Mouse (Mus musculus) forebrain, embryonic 14.5 days (tissue): ENCODE measurements around the gene Calhm2. TPM values are rescaled to one million over a fixed set of nuclear protein-coding genes. Genes with fewer than 3 reads are reported as not detected.

ENCODE experiments used
- ATAC-seq: fragments of 200-750 bp; cut with Nextera tagmentation; 2 replicates; pipeline ENCODE4 v1.8.0; 2017; ENCODE audit warnings: mild to moderate bottlenecking, moderate library complexity
- DNase-seq: peaks from one replicate; pipeline ENCODE4 v3.0.0-alpha.2; 2015; ENCODE audit warnings: low spot score
- H3K27ac ChIP-seq: fragments of 300-500 bp; sonication (generic); 2 replicates; pipeline ENCODE4 v1.5.1; 2014; ENCODE audit warnings: low read depth, mild to moderate bottlenecking, control low read depth, low read length, moderate library complexity
- H3K27me3 ChIP-seq: fragments of 300-500 bp; sonication (generic); replicated peaks from 2 replicates; pipeline ENCODE4 v1.6.1; 2014; ENCODE audit warnings: low read length, control low read depth, mixed read lengths; ENCODE audit not compliant: control insufficient read depth, insufficient read depth
- H3K36me3 ChIP-seq: fragments of 300-500 bp; sonication (generic); 2 replicates; pipeline ENCODE4 v1.6.1; 2014; ENCODE audit warnings: low read length, control low read depth; ENCODE audit not compliant: control insufficient read depth, insufficient read depth
- H3K4me1 ChIP-seq: fragments of 300-500 bp; sonication (generic); 2 replicates; pipeline ENCODE4 v1.6.1; 2014; ENCODE audit warnings: antibody characterized with exemption, low read length, control low read depth; ENCODE audit not compliant: control insufficient read depth, insufficient read depth
- H3K4me2 ChIP-seq: fragments of 300-500 bp; sonication (generic); 2 replicates; pipeline ENCODE4 v1.6.1; 2014; ENCODE audit warnings: mild to moderate bottlenecking, control low read depth, low read length
- H3K4me3 ChIP-seq: fragments of 300-500 bp; sonication (generic); 2 replicates; pipeline ENCODE4 v1.5.1; 2014; ENCODE audit warnings: low read depth, low read length, control low read depth
- H3K9ac ChIP-seq: fragments of 300-500 bp; sonication (generic); 2 replicates; pipeline ENCODE4 v1.6.1; 2014; ENCODE audit warnings: mild to moderate bottlenecking, low read length, control low read depth, moderate library complexity
- H3K9me3 ChIP-seq: fragments of 300-500 bp; sonication (generic); replicated peaks from 2 replicates; pipeline ENCODE4 v1.6.1; 2016; ENCODE audit warnings: low read length, control low read depth, mixed read lengths; ENCODE audit not compliant: control insufficient read depth
- whole genome bisulfite sequencing: fragments of 180-500 bp; shearing (Covaris S2); extraction: QIAGEN DNeasy Blood & Tissue Kit; methylation state at CpG from one replicate; pipeline ENCODE4 v1.1.7; 2014; 5-methylcytosine and 5-hydroxymethylcytosine counted together
- polyA plus RNA-seq: library from polyadenylated mRNA; unstranded; fragments of >200 nt; fragmentation: Nextera tagmentation; extraction: Ambion mirVana; gene quantifications from 2 replicates; pipeline ENCODE4 v1.2.1, GENCODE M21; 2014

Gene Calhm2
- polyA plus RNA-seq, 1 experiment from 2014 or later, result 0.69 TPM

- DNase-seq (no peak), ATAC-seq (no peak)
- Histone ChIP-seq H3K36me3 (no peaks in the 10 kb centered on the region), H3K27ac (no peak overlapping the region), H3K4me2 (no peak overlapping the region), H3K4me3 (no peak overlapping the region), H3K9ac (no peak overlapping the region), H3K27me3 (peaks cover 34% of the 10 kb centered on the region), H3K4me1 (no peaks in the 10 kb centered on the region), H3K9me3 (no peaks in the 10 kb centered on the region; the same call in 1 of the 2 replicates)
- WGBS, result 68% methylated on average over 2 of the region's 2 CpGs
Measured at GRCm38 (mm10) chr19:47176916-47177505, 38.9 kb upstream of the Calhm2 start.

GRCm38 (mm10) chr19:47175472-47175871 lies 37.4 kb upstream of the Calhm2 start:
- peaks cover 25% of the 10 kb centered on the region for H3K27me3 ChIP-seq

GRCm38 (mm10) chr19:47174515-47174914 lies 36.4 kb upstream of the Calhm2 start:
- no peak overlapping the region for H3K9ac ChIP-seq
- WGBS, result 58% methylated on average over 3 of the region's 3 CpGs
- ATAC-seq, result no peak
- H3K36me3 ChIP-seq, result no peaks in the 10 kb centered on the region
- H3K27ac ChIP-seq, result no peak overlapping the region
- H3K27me3 ChIP-seq, result peaks cover 16% of the 10 kb centered on the region
- H3K4me1 ChIP-seq, result no peaks in the 10 kb centered on the region
- DNase-seq, result peak; percentile 51
- no peaks in the 10 kb centered on the region for H3K9me3 ChIP-seq
- no peak overlapping the region for H3K4me2 ChIP-seq
- H3K4me3 ChIP-seq, result no peak overlapping the region

More at GRCm38 (mm10) chr19:47175472-47175871, 37.4 kb upstream of the Calhm2 start:
- WGBS, result 88% methylated on average over 2 of the region's 2 CpGs
- Histone ChIP-seq H3K36me3 (no peaks in the 10 kb centered on the region), H3K9ac (no peak overlapping the region), H3K4me2 (no peak overlapping the region), H3K27ac (no peak overlapping the region), H3K4me1 (no peaks in the 10 kb centered on the region), H3K9me3 (no peaks in the 10 kb centered on the region), H3K4me3 (no peak overlapping the region)
- DNase-seq (no peak), ATAC-seq (no peak)

- H3K9me3 ChIP-seq, result no peaks in the 10 kb centered on the region
- H3K4me3 ChIP-seq, result no peak overlapping the region
- H3K27me3 ChIP-seq, result no peaks in the 10 kb centered on the region
- WGBS, result 23% methylated on average over 11 of the region's 11 CpGs
- DNase-seq, result peak; percentile 89
- 0 out of 2 replicates have a peak overlapping the region, but pooled peaks have one; percentile 16 for H3K4me2 ChIP-seq
- H3K27ac ChIP-seq, result no peak overlapping the region
- H3K9ac ChIP-seq, result no peak overlapping the region
- ATAC-seq, result peak; percentile 48; the same call in 1 of the 2 replicates
- no peaks in the 10 kb centered on the region for H3K4me1 ChIP-seq
- H3K36me3 ChIP-seq, result no peaks in the 10 kb centered on the region
Measured at GRCm38 (mm10) chr19:47168793-47169412, 30.8 kb upstream of the Calhm2 start.

GRCm38 (mm10) chr19:47168223-47168622 lies 30.1 kb upstream of the Calhm2 start:
- ATAC-seq (no peak), DNase-seq (peak; percentile 82)
- H3K4me2 ChIP-seq, result 0 out of 2 replicates have a peak overlapping the region, but pooled peaks have one; percentile 16
- H3K9ac ChIP-seq, result no peak overlapping the region
- WGBS, result 8% methylated on average over 13 of the region's 13 CpGs
- H3K4me1 ChIP-seq, result no peaks in the 10 kb centered on the region
- H3K27ac ChIP-seq, result no peak overlapping the region
- no peaks in the 10 kb centered on the region for H3K36me3 ChIP-seq
- no peaks in the 10 kb centered on the region for H3K9me3 ChIP-seq
- H3K27me3 ChIP-seq, result no peaks in the 10 kb centered on the region
- no peak overlapping the region for H3K4me3 ChIP-seq

GRCm38 (mm10) chr19:47167617-47168214 lies 29.6 kb upstream of the Calhm2 start:
- H3K4me2 ChIP-seq, result no peak overlapping the region
- no peaks in the 10 kb centered on the region for H3K9me3 ChIP-seq
- no peak for ATAC-seq
- H3K9ac ChIP-seq, result no peak overlapping the region
- no peaks in the 10 kb centered on the region for H3K4me1 ChIP-seq
- WGBS, result 56% methylated on average over 7 of the region's 7 CpGs
- H3K27me3 ChIP-seq, result no peaks in the 10 kb centered on the region
- H3K36me3 ChIP-seq, result no peaks in the 10 kb centered on the region
- DNase-seq, result no peak
- H3K27ac ChIP-seq, result no peak overlapping the region
- no peak overlapping the region for H3K4me3 ChIP-seq

- ATAC-seq, result no peak
- WGBS, result 13% methylated on average over 3 of the region's 3 CpGs
- H3K27ac ChIP-seq, result no peak overlapping the region
- no peak overlapping the region for H3K9ac ChIP-seq
- no peaks in the 10 kb centered on the region for H3K9me3 ChIP-seq
- H3K27me3 ChIP-seq, result no peaks in the 10 kb centered on the region
- no peak overlapping the region for H3K4me3 ChIP-seq
- no peak overlapping the region for H3K4me2 ChIP-seq
- no peaks in the 10 kb centered on the region for H3K4me1 ChIP-seq
- no peak for DNase-seq
- no peaks in the 10 kb centered on the region for H3K36me3 ChIP-seq
Measured at GRCm38 (mm10) chr19:47166758-47167157, 28.7 kb upstream of the Calhm2 start.

GRCm38 (mm10) chr19:47163176-47163744 lies 25.2 kb upstream of the Calhm2 start:
- no peaks in the 10 kb centered on the region for H3K9me3 ChIP-seq
- ATAC-seq, result no peak
- WGBS, result 95% methylated on average over 6 of the region's 6 CpGs
- no peaks in the 10 kb centered on the region for H3K4me1 ChIP-seq
- no peak overlapping the region for H3K4me2 ChIP-seq
- no peak overlapping the region for H3K27ac ChIP-seq
- H3K36me3 ChIP-seq, result no peaks in the 10 kb centered on the region
- H3K27me3 ChIP-seq, result no peaks in the 10 kb centered on the region
- H3K9ac ChIP-seq, result no peak overlapping the region
- DNase-seq, result no peak
- no peak overlapping the region for H3K4me3 ChIP-seq

- no peak for DNase-seq
Measured at GRCm38 (mm10) chr19:47161669-47162068, 23.6 kb upstream of the Calhm2 start.

More at GRCm38 (mm10) chr19:47161669-47162068, 23.6 kb upstream of the Calhm2 start:
- Histone ChIP-seq H3K27ac (no peak overlapping the region), H3K4me1 (no peaks in the 10 kb centered on the region), H3K4me3 (no peak overlapping the region), H3K9me3 (no peaks in the 10 kb centered on the region), H3K9ac (no peak overlapping the region), H3K4me2 (no peak overlapping the region), H3K27me3 (no peaks in the 10 kb centered on the region), H3K36me3 (no peaks in the 10 kb centered on the region)
- WGBS, result 54% methylated on average over 4 of the region's 4 CpGs
- no peak for ATAC-seq
